Mouse (Mus musculus) bone marrow, adult 2 months (tissue): ENCODE results near the gene Astn1. TPM values are rescaled to one million over a fixed set of nuclear protein-coding genes. Genes with fewer than 3 reads are reported as not detected.

Source experiments
- H3K27ac ChIP-seq: fragments of 200-500 bp; 2 replicates; pipeline ENCODE4 v1.5.1; 2012; ENCODE audit warnings: low read depth, mild to moderate bottlenecking, control low read depth, inconsistent platforms, low read length; ENCODE audit not compliant: control insufficient read depth, poor library complexity, insufficient read depth
- H3K4me1 ChIP-seq: fragments of 200-500 bp; 2 replicates; pipeline ENCODE4 v1.6.1; 2011; ENCODE audit warnings: low read length; ENCODE audit not compliant: control insufficient read depth, insufficient read depth
- H3K4me3 ChIP-seq: fragments of 200-500 bp; replicated peaks from 2 replicates; pipeline ENCODE3; 2011; ENCODE audit warnings: mild to moderate bottlenecking, low read depth, low read length, control low read depth; ENCODE audit not compliant: control insufficient read depth
- CTCF ChIP-seq: fragments of 200-500 bp; IDR thresholded peaks from 2 replicates; pipeline ENCODE4 v1.5.1; 2011; ENCODE audit warnings: low read length, control low read depth; ENCODE audit not compliant: control insufficient read depth, insufficient read depth
- POLR2A ChIP-seq: fragments of 200-500 bp; IDR thresholded peaks from 2 replicates; pipeline ENCODE4 v1.6.1; 2011; ENCODE audit warnings: low read depth, mild to moderate bottlenecking, control low read depth, low read length, borderline replicate concordance; ENCODE audit not compliant: control insufficient read depth
- WGBS: fragments of 180-500 bp; shearing (Covaris S2); methylation state at CpG from one replicate; pipeline ENCODE4 v1.1.7; 2018; 5-methylcytosine and 5-hydroxymethylcytosine counted together
- polyA plus RNA-seq: library from polyadenylated mRNA; stranded (reverse); fragments of >200 nt; gene quantifications from 2 replicates; pipeline ENCODE4 v1.2.4, GENCODE M21; 2011; ENCODE audit warnings: low replicate concordance; ENCODE audit not compliant: missing spikeins, insufficient read depth, insufficient read length

The Astn1 gene
- polyA plus RNA-seq, result not detected in 2 replicates

GRCm38 (mm10) chr1:158361964-158362291, at the start of gene Astn1:
Gene Astn1, plus strand, starts transcription at chr1:158362273.
- Histone ChIP-seq H3K4me1 (no peaks in the 10 kb centered on the region), H3K27ac (no peak within 1 kb of the TSS), H3K4me3 (no peak within 1 kb of the TSS)
- no peak for TF ChIP-seq POLR2A
- no peak for TF ChIP-seq CTCF
- WGBS, result 7% methylated on average over 2 of the region's 2 CpGs

GRCm38 (mm10) chr1:158323325-158323724, 38.7 kb upstream of the Astn1 start:
- Histone ChIP-seq H3K4me3 (no peak overlapping the region), H3K4me1 (no peaks in the 10 kb centered on the region), H3K27ac (no peak overlapping the region)
- 73% methylated on average over 6 of the region's 6 CpGs for WGBS
- no peak for TF ChIP-seq POLR2A
- no peak for TF ChIP-seq CTCF

DNA sequence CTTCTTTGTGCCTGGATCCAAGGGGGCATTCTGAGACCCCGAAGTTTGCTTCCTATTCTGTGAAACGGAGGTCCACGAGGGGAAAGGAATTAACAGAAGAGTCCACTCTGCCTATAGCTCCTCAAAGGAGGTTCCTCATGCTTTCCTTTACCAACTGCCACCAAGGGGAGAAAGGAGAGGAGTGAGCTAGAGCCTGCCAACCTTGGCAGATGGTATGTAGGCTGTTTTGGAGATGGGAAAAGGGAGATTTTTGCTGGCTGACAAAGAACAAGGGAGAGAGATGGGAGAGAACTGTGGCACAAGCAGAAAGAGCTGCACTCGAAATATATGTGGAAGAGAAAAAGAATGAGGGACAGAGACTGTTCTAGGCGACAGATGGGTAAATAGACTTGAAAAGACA, 33.9 kb upstream of the Astn1 start:
- TF ChIP-seq POLR2A (no peak), CTCF (no peak)
- 70% methylated on average over 5 of the region's 5 CpGs for WGBS
- H3K4me1 ChIP-seq, result no peaks in the 10 kb centered on the region
- no peak overlapping the region for H3K27ac ChIP-seq
- no peak overlapping the region for H3K4me3 ChIP-seq

DNA sequence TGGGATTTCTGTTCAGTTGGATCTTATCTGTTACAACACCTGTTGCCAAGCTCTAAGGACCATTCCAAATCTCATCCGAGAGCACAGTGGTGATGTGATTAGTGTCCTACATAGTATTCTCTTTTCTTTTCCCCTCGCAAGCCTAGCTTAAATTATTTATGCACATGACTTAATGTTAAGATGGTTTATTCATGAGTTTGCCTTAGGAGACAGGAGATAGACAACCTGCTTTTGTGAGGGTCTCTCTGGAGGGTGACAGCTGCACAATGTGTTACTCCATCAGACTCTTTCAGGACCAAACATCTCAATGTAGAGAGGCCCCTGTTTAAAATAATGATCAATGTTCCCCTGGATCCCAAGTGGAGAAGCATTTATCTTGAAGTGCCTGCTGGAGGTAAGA, 33.2 kb upstream of the Astn1 start:
- WGBS, result 74% methylated on average over 2 of the region's 2 CpGs
- TF ChIP-seq CTCF (no peak), POLR2A (no peak)

DNA sequence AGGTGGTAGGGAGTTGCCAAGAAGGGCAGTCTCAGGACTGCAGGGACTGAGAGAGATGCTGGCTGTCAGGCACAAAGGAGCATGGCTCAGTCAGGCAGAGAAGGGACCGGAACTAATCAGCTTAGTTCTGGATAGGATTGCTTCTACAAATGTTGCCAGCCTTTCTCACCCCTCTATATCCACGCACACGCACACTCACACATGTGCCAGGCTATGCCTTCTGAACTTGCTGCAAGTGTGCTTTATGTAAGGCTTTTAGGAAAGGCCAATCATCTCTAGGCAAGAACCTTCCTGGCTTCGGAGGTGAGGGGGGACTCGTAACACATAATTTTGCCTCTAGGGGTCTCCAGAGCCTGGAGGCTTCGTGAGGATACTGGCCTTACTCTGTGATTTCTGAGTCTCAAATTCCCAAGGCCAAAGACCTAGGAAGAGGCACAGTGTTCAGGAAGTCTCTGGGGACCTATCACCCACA, 18.8 kb upstream of the Astn1 start:
- Histone ChIP-seq H3K4me1 (no peaks in the 10 kb centered on the region), H3K27ac (no peak overlapping the region), H3K4me3 (no peak overlapping the region)
- TF ChIP-seq CTCF, result no peak
- no peak for TF ChIP-seq POLR2A
- WGBS, result 49% methylated on average over 6 of the region's 6 CpGs

More for the DNA sequence above, 33.2 kb upstream of the Astn1 start:
- Histone ChIP-seq H3K4me3 (no peak overlapping the region), H3K4me1 (no peaks in the 10 kb centered on the region), H3K27ac (no peak overlapping the region)

GRCm38 (mm10) chr1:158353656-158354371, 8.3 kb upstream of the Astn1 start:
- no peak overlapping the region for H3K4me3 ChIP-seq
- H3K4me1 ChIP-seq, result no peaks in the 10 kb centered on the region
- no peak for TF ChIP-seq POLR2A
- no peak for TF ChIP-seq CTCF
- WGBS, result 65% methylated on average over 5 of the region's 5 CpGs
- H3K27ac ChIP-seq, result no peak overlapping the region

DNA sequence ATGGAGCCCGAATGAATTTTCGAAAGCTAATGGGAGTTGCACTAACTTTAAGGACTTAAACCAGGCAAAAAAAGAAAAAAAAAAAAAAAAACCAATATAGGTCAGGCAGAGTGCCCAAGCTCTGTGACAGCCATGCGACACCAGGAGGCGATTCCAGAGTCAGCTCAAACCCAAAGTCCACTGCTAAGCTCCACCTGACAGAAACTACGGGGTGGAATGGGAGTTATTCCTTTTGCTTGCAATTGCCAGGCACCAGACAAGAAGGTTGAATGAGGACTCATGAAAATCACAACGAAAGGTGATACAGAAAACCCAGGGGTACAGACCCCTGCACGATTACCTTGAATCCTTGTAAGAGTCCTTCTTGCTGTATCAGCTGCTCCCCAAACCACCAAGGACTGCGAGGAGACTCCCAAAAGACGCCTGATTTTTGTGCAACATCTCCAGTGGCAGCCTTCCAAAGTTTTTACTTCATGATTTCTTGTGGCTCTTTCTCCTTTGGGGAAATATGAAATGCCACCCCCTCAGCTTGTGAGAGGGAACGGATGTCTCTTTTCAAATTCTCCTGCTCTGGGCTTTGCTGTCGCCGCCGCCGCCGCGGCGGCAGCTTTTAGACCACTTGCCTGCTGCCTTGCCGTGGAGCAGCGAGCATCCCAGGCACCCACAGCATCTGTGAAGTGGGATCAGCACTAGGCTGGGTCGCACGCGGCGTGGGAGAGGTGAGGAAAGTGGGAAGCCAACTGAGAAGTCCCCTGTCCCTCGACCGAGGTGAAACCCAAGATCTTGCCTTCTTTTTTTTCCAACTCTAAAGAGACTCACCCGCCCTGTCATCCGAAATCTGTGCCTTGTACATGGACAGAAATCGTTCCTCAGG, 6.7 kb upstream of the Astn1 start:
- no peak overlapping the region for H3K4me3 ChIP-seq
- no peaks in the 10 kb centered on the region for H3K4me1 ChIP-seq
- WGBS, result 11% methylated on average over 28 of the region's 28 CpGs
- no peak overlapping the region for H3K27ac ChIP-seq
- TF ChIP-seq CTCF (no peak), POLR2A (no peak)

DNA sequence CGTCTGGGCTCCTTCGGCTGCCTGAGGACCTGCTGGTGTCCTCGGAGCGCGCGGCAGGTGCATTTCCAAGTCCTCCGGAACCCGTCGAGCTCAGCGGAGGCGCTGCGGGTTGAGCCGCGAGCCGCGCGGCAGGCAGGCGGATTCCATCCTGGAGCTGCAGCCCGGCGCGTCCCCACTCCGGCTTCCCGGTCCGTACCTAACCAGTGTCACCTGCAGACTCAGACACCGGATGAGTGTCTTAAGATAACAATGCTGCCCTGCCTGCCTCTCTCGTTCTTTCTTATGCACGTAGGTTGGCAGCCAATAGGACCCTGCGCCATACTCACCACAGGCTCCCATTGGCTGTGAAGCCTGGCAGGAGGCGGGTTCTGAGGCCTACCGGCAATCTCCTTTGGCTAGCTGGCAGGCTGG, 6.0 kb upstream of the Astn1 start, which contains the start of gene Brinp2:
Gene Brinp2 (minus strand): TSS at position 276 of the 411 bp plus-strand sequence.
- no peaks in the 10 kb centered on the region for H3K4me1 ChIP-seq
- H3K4me3 ChIP-seq, result no peak within 1 kb of the TSS
- H3K27ac ChIP-seq, result no peak within 1 kb of the TSS
- TF ChIP-seq POLR2A (no peak), CTCF (no peak)
- 2% methylated on average over 30 of the region's 30 CpGs for WGBS
